Mouse (Mus musculus) ES-E14 (cell line): ENCODE results near the gene Tada3. TPM values are rescaled to one million over a fixed set of nuclear protein-coding genes. Genes with fewer than 3 reads are reported as not detected.
"Not testable (repeated sequence)": the region's sequence is repeated elsewhere in the genome, so short reads cannot be mapped to it uniquely, and the experiment has no call there.

Experiments
- DNase-seq: peaks from one replicate; pipeline ENCODE4 v3.0.0-alpha.2; 2013; ENCODE audit warnings: low read depth, low spot score
- H3K27ac ChIP-seq: 2 replicates; pipeline ENCODE4 v1.5.1; 2012; ENCODE audit warnings: low read depth, mild to moderate bottlenecking, low read length, moderate library complexity, mixed read lengths; ENCODE audit not compliant: poor library complexity, insufficient read depth, severe bottlenecking
- H3K36me3 ChIP-seq: 2 replicates; pipeline ENCODE4 v1.6.1; 2012; ENCODE audit warnings: mild to moderate bottlenecking, low read length, moderate library complexity, mixed read lengths; ENCODE audit not compliant: control insufficient read depth, poor library complexity, insufficient read depth, severe bottlenecking
- H3K4me1 ChIP-seq, 2 experiments: fragments of 150-350 bp in 1 of 2; sonication (generic) in 1 of 2; 2 replicates each; pipeline ENCODE4 v1.6.1; 2012; ENCODE audit warnings: low read length in 2 of 2, mild to moderate bottlenecking in 1 of 2, mixed read lengths in 1 of 2; ENCODE audit not compliant: control insufficient read depth in 2 of 2, insufficient read depth in 2 of 2, poor library complexity in 1 of 2
- H3K4me3 ChIP-seq, 2 experiments: fragments of 150-350 bp in 1 of 2; sonication (generic) in 1 of 2; 2 replicates each; pipeline ENCODE4 v1.5.1; 2012; ENCODE audit warnings: low read length in 2 of 2, low read depth in 1 of 2, mild to moderate bottlenecking in 1 of 2, mixed read lengths in 1 of 2; ENCODE audit not compliant: insufficient read depth in 1 of 2, poor library complexity in 1 of 2, severe bottlenecking in 1 of 2
- H3K9ac ChIP-seq: 2 replicates; pipeline ENCODE4 v1.6.1; 2012; ENCODE audit warnings: low read depth, mild to moderate bottlenecking, low read length, mixed read lengths; ENCODE audit not compliant: poor library complexity, insufficient read depth, severe bottlenecking
- H3K9me3 ChIP-seq: fragments of 150-350 bp; sonication (generic); 2 replicates; pipeline ENCODE4 v1.6.1; 2012; ENCODE audit warnings: low read depth, mild to moderate bottlenecking, low read length; ENCODE audit not compliant: control insufficient read depth, insufficient read depth
- CHD2 ChIP-seq: IDR thresholded peaks from 2 replicates; pipeline ENCODE4 v1.6.1; 2014; ENCODE audit warnings: mild to moderate bottlenecking, low read depth, low read length, inconsistent platforms
- HCFC1 ChIP-seq: IDR thresholded peaks from 2 replicates; pipeline ENCODE4 v1.6.1; 2012; ENCODE audit warnings: low read length, inconsistent platforms, borderline replicate concordance; ENCODE audit not compliant: insufficient read depth
- MAFK ChIP-seq: IDR thresholded peaks from 2 replicates; pipeline ENCODE4 v1.6.1; 2014; ENCODE audit warnings: mild to moderate bottlenecking, low read depth, low read length, inconsistent platforms; ENCODE audit not compliant: insufficient read depth
- ZC3H11A ChIP-seq: IDR thresholded peaks from 2 replicates; pipeline ENCODE4 v1.6.1; 2012; ENCODE audit warnings: low read depth, mild to moderate bottlenecking, inconsistent platforms, low read length, borderline replicate concordance
- ZNF384 ChIP-seq: IDR thresholded peaks from 2 replicates; pipeline ENCODE4 v1.6.1; 2012; ENCODE audit warnings: low read depth, low read length, inconsistent platforms
- in situ Hi-C, 2 experiments: fragments of 600-800 bp; cut with MboI; formaldehyde crosslinking; loops; one replicate each; pipeline ENCODE4 v1.15.1; 2025; ENCODE audit warnings: low sequenced_read_pairs in 2 of 2, inconsistent platforms in 1 of 2; ENCODE audit not compliant: unreplicated experiment in 2 of 2
- total RNA-seq: library from RNA; depleted of rRNA; stranded (reverse); fragments of 300-350 nt; gene quantifications from 2 replicates; pipeline ENCODE4 v1.2.3, GENCODE M21; 2012

The Tada3 gene
- total RNA-seq, 1 experiment, result 35.3 TPM

DNA sequence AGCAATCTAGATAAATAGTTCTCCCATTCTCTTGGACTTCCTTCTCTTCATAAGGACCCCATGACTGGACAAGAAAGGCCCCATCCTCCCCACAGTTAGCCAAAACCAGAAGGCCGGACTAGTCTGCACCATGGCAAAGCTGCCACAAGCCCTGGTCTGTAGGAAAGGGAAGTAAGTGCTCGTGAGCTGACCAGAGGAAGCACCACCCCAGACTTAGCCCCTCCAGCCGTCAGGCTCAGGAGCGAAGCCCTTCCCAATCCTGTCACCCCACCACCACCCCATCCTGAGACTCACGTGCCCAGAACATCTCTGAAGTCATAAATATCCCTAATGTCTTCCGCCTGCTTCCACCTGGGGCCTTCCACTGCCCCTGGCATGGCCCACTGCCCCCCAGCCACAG, 36.1 kb downstream of the Tada3 start:
- Histone ChIP-seq H3K27ac (no peak overlapping the region), H3K4me3 (no peak overlapping the region), H3K4me1 (peaks cover 4 to 15% of the 10 kb centered on the region in 2 experiments; a peak in 3 of 4 replicates), H3K36me3 (no peaks in the 10 kb centered on the region), H3K9ac (no peak overlapping the region), H3K9me3 (no peaks in the 10 kb centered on the region)
- DNase-seq, result no peak
- TF ChIP-seq ZNF384 (no peak), CHD2 (no peak), HCFC1 (no peak), ZC3H11A (no peak), MAFK (no peak)
- in situ Hi-C loops, result no loop called here

DNA sequence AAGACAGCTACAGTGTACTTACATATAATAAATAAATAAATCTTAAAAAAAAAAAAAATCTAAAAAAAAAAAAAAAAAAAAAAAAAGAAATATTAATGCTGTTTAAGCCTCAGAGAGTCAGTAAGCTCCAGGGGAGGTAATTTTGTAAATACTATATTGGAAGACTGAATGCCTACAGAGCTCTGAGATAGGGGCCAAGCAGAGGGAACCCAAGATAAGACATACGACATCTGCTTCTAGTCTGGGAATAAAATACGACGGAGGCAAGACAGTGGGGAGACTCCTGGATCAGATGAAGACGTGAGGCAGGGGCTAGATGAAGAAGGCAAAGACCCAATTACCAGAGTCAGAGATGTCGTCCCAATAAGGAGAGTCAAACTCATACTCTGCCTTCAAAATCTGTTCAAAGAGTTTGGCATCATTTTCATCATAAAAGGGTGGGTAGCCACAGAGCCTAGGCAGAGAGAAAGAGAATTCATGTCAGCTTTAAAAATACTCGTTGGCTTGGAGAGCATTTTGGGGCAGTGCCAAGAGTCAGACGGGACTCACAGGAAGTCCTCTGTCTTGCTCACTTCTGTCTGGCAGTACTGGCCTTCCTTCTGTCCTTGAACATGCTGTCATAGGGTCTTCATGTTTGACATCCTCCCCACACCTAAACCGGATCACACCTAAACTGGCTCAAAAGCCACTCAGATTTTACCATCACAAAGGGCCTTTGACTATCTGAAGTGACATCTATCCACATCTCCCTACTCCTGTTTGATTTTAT, 40.6 kb downstream of the Tada3 start:
- DNase-seq, result no peak
- peaks cover 0 to 2% of the 10 kb centered on the region in 2 experiments; a peak in 1 of 4 replicates for H3K4me1 ChIP-seq
- no peaks in the 10 kb centered on the region for H3K9me3 ChIP-seq
- in situ Hi-C loops, result no loop called here
- H3K9ac ChIP-seq, result no peak overlapping the region
- TF ChIP-seq CHD2 (no peak), ZC3H11A (no peak), MAFK (no peak), ZNF384 (peak; percentile 41; the same call in 1 of the 2 replicates), HCFC1 (no peak)
- H3K4me3 ChIP-seq, result no peak overlapping the region
- H3K27ac ChIP-seq, result no peak overlapping the region
- peaks cover 19% of the 10 kb centered on the region; the same call in 1 of the 2 replicates for H3K36me3 ChIP-seq

DNA sequence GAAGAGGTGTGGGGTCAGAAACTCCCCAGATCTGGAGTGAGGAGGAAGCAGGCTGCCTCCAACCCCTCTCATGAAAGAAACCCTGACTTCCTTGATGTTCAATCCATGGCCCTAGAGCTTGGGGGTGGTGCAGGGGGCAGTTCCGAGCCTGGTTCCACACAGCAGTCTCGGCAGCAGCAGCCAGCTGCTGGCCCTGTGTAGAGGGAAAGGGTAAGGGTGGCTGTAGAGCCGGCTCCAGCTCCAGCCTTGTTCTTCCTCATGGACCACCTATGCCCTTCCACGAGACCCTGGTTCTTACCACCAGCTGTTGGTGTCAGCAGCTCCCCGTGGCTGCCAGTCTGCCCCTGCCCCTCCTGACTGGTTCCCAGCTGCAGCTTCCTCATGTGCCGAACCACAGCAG, 43.5 kb downstream of the Tada3 start:
- Histone ChIP-seq H3K36me3 (peaks cover 23% of the 10 kb centered on the region; the same call in 1 of the 2 replicates), H3K9me3 (no peaks in the 10 kb centered on the region), H3K9ac (no peak overlapping the region), H3K4me3 (no peak overlapping the region), H3K4me1 (no peaks in the 10 kb centered on the region), H3K27ac (no peak overlapping the region)
- TF ChIP-seq ZC3H11A (no peak), MAFK (no peak), CHD2 (no peak), HCFC1 (no peak), ZNF384 (no peak)
- in situ Hi-C loops, result no loop called here
- no peak for DNase-seq

DNA sequence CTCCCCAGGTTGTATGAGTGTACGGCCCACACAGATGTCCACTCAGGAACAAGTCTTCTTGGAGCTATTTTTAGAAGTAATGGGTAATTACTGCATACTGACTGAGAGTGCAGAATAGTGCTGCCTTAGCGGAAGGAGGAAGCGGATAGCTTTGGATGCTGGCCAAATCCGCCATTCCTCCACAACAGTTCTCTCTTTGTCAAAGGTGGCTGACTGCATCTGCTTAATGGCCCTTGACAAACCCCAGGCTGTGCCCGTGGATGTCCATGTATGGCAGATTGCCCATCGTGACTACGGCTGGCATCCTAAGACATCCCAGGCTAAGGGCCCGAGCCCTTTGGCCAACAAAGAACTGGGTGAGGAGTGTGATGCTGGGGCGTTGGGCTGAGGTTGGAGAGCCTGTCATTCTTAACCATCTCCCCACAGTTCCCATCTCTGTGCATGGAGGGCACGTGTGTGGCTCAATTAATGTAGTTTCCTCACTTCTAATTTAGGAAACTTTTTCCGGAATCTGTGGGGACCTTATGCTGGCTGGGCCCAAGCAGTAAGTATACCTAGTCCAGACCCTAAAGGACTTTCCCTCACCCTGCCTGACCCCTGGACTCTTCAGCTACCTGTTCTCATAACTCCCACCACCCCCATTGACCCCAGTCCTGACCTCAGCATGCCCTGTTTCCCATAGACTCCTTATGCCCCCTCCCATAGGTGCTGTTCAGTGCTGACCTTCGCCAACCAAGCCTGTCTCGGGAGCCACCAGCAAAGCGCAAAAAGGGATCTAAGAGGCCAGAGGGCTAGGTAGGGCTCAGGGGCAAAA, 44.3 kb downstream of the Tada3 start:
- no peak overlapping the region for H3K27ac ChIP-seq

DNA sequence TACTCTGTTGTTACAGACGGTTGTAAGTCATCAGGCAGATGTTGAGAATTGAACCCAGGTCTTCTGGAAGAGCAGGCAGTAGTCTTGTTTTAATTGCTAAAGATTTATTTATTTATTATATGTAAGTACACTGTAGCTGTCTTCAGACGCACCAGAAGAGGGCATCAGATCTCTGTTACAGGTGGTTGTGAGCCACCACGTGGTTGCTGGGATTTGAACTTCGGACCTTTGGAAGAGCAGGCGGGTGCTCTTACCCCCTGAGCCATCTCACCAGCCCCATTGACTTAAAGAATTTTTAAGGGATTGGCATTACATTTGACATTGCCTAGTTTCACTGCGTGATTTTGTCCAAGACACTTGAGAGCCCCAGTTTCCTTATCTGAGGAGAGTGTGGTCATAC, 44.9 kb downstream of the Tada3 start:
- H3K36me3 ChIP-seq, result peaks cover 26% of the 10 kb centered on the region; the same call in 1 of the 2 replicates
- H3K4me3 ChIP-seq, H3K9ac ChIP-seq, H3K27ac ChIP-seq, H3K9me3 ChIP-seq, DNase-seq, H3K4me1 ChIP-seq, in situ Hi-C loops: not testable (repeated sequence)

More for the DNA sequence above, 44.3 kb downstream of the Tada3 start:
- Histone ChIP-seq H3K36me3 (peaks cover 26% of the 10 kb centered on the region; the same call in 1 of the 2 replicates), H3K4me3 (no peak overlapping the region), H3K4me1 (no peaks in the 10 kb centered on the region), H3K9me3 (no peaks in the 10 kb centered on the region), H3K9ac (no peak overlapping the region)
- no peak for TF ChIP-seq ZNF384
- TF ChIP-seq MAFK, result no peak
- TF ChIP-seq CHD2, result no peak
- no peak for TF ChIP-seq HCFC1
- no peak for TF ChIP-seq ZC3H11A
- in situ Hi-C loops, result no loop called here
- no peak for DNase-seq
